29 mouse cellular contexts compared by ENCODE assay signal in the genomic region with DNA sequence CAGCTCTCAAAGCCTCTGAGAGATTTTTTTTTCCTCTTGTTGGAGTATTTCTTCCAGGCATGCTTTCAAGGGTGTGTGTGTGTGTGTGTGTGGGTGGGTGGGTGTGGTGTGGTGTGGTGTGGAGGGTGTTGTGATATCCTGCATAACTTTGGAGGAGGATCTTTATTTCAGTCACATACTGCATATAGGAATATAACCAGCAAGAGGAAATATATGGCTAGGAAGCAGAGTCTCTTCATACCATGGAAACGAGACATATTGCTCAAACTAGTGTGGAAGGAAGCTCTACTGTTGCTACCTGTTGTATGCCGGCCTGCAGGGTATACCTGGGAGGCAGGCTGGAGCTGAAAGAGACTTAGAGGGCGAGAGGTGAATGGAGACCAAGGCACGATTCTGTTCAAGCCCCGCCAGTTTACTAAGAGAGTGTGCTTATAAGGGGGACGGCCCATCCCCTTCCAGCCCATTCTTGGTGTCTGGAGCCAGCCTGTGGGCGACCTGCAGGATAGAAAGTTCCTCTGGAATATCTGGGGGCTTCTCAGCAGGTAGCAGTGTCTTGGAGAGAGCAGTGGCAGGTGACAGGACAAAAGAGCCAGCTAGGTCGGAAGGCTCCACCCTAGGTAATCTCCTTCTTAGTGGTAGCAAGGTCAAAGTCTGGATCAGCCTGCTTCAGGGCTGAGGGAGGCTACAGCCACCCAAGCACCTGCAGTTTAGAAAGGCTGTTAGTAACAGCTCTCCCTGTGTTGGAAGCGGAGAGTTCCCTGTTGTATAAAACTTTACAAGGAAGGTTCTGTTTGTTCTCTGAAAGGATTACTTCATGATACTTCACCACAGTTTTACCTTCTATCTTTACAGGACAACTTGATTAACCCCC. TPM values are rescaled to one million over a fixed set of nuclear protein-coding genes. Genes with fewer than 3 reads are reported as not detected.
DNase-seq lines count a peak whose midpoint lies in the region; ATAC-seq and TF ChIP-seq lines count a peak whose summit lies in the region.
"Had no signal": no experiment of that assay in that cellular context is flagged by ENCODE, and none has a peak within 500 bp of the region (broad histone marks: within the 10 kb centered on the region; RNA-seq: fewer than 3 reads in every experiment).

No protein-coding gene starts in this region.

- no peak overlapping the region for H3K4me2 ChIP-seq in liver, embryonic 13.5 days
- no peak overlapping the region for H3K4me2 ChIP-seq in stomach, embryonic 15.5 days
- H3K4me2 ChIP-seq in midbrain, postnatal 0 days (ENCODE audit: low read depth, low read length, poor library complexity, severe bottlenecking), result no peak overlapping the region
- H3K4me2 ChIP-seq: embryonic facial prominence, embryonic 12.5 days; limb, embryonic 13.5 days; lung, embryonic 14.5 days; midbrain, embryonic 11.5 days; neural tube, embryonic 13.5 days had no signal

- H3K79me2 ChIP-seq in MEL (ENCODE audit: control insufficient read depth, insufficient read depth, low read length, poor library complexity), result no peaks in the 10 kb centered on the region

- H3K9ac ChIP-seq in MEL (ENCODE audit: control insufficient read depth, low read depth, low read length, poor library complexity, severe bottlenecking), result no peak overlapping the region
- H3K9ac ChIP-seq in liver, embryonic 13.5 days, result 0 out of 2 replicates have a peak overlapping the region, but pooled peaks have one; percentile 8
- H3K9ac ChIP-seq in stomach, embryonic 15.5 days, result no peak overlapping the region
- no peak overlapping the region for H3K9ac ChIP-seq in midbrain, postnatal 0 days (replicated peaks; ENCODE audit: low read length, poor library complexity, severe bottlenecking)
- H3K9ac ChIP-seq: embryonic facial prominence, embryonic 12.5 days; limb, embryonic 13.5 days; lung, embryonic 14.5 days; neural tube, embryonic 13.5 days had no signal

- DNase-seq in heart, adult 11 months, result peak; percentile 52
- DNase-seq in heart, adult 8-10 months (ENCODE audit: low spot score), result no peak
- peak; percentile 19 for DNase-seq in MEL (ENCODE audit: low read depth, low spot score)
- no peak for DNase-seq in liver, embryonic 13.5 days
- no peak for DNase-seq in midbrain, postnatal 0 days (ENCODE audit: low spot score)
- DNase-seq in ovary, postnatal 36 days (ENCODE audit: low spot score), result no peak
- DNase-seq in left cerebral cortex, adult 9 months (ENCODE audit: low spot score in 2 of 2), result no peak
- DNase-seq: adrenal gland, postnatal 14 days; cerebellum, adult 11-12 months; cerebellum, adult 9-11 months; embryo, embryonic 11 days; gastrocnemius, adult 2 months; heart, postnatal 14 days; kidney, adult 11 months; kidney, postnatal 14 days; lung, embryonic 14.5 days; right cerebral cortex, postnatal 25 days; spleen, adult 18-20 months; thymus, adult 18-20 months; thymus, postnatal 25 days had no signal

- TF ChIP-seq RAD21 in MEL (IDR thresholded peaks at IDR 0.05; ENCODE audit: low read depth, low read length), result no peak

- ATAC-seq in liver, embryonic 13.5 days (ENCODE audit: low read depth), result 0 out of 2 replicates have a peak, but pooled peaks have one; percentile 37
- no peak for ATAC-seq in stomach, embryonic 15.5 days (ENCODE audit: insufficient read depth, low FRiP score, low read depth)
- ATAC-seq in midbrain, postnatal 0 days (ENCODE audit: low FRiP score), result no peak
- ATAC-seq: forebrain, embryonic 14.5 days; hindbrain, embryonic 16.5 days had no signal

- peaks cover 13 to 23% of the 10 kb centered on the region in 2 experiments for H3K4me1 ChIP-seq in MEL (ENCODE audit: control insufficient read depth in 1 of 2, insufficient read depth in 2 of 2, low read length in 2 of 2)
- H3K4me1 ChIP-seq in liver, embryonic 13.5 days (replicated peaks), result peaks cover 48% of the 10 kb centered on the region
- no peaks in the 10 kb centered on the region for H3K4me1 ChIP-seq in stomach, embryonic 15.5 days
- H3K4me1 ChIP-seq in midbrain, postnatal 0 days (ENCODE audit: insufficient read depth, low read length), result peaks cover 5% of the 10 kb centered on the region; the same call in 1 of the 2 replicates

- H3K4me3 ChIP-seq in MEL (ENCODE audit: control insufficient read depth in 1 of 2, insufficient read depth in 1 of 2, low read depth in 2 of 2, low read length in 2 of 2), result no peak overlapping the region
- H3K4me3 ChIP-seq in liver, embryonic 13.5 days (replicated peaks), result no peak overlapping the region
- H3K4me3 ChIP-seq in stomach, embryonic 15.5 days (replicated peaks), result no peak overlapping the region
- H3K4me3 ChIP-seq in midbrain, postnatal 0 days (ENCODE audit: low read depth, low read length), result no peak overlapping the region
- H3K4me3 ChIP-seq: embryonic facial prominence, embryonic 12.5 days; gastrocnemius, adult 2 months; hindbrain, embryonic 10.5 days; left cerebral cortex, adult 2 months; limb, embryonic 13.5 days; neural tube, embryonic 13.5 days had no signal

- no peak for TF ChIP-seq EP300 in MEL (IDR thresholded peaks at IDR 0.05; ENCODE audit: low read depth in 1 of 2, low read length in 2 of 2)

- H3K36me3 ChIP-seq in MEL (ENCODE audit: control insufficient read depth in 1 of 2, insufficient read depth in 2 of 2, low read length in 2 of 2), result peaks cover 0 to 26% of the 10 kb centered on the region in 2 experiments; a peak in 2 of 4 replicates
- no peaks in the 10 kb centered on the region for H3K36me3 ChIP-seq in liver, embryonic 13.5 days
- no peaks in the 10 kb centered on the region for H3K36me3 ChIP-seq in stomach, embryonic 15.5 days
- H3K36me3 ChIP-seq in midbrain, postnatal 0 days (ENCODE audit: insufficient read depth, low read length), result no peaks in the 10 kb centered on the region
- H3K36me3 ChIP-seq: embryonic facial prominence, embryonic 12.5 days; hindbrain, embryonic 10.5 days; limb, embryonic 13.5 days; neural tube, embryonic 13.5 days had no signal

- no peaks in the 10 kb centered on the region for H3K27me3 ChIP-seq in MEL (ENCODE audit: control insufficient read depth in 1 of 2, insufficient read depth in 2 of 2, low read length in 2 of 2)
- no peaks in the 10 kb centered on the region for H3K27me3 ChIP-seq in liver, embryonic 13.5 days
- no peaks in the 10 kb centered on the region for H3K27me3 ChIP-seq in stomach, embryonic 15.5 days (replicated peaks)
- no peaks in the 10 kb centered on the region for H3K27me3 ChIP-seq in midbrain, postnatal 0 days (ENCODE audit: insufficient read depth, low read length)
- H3K27me3 ChIP-seq: embryonic facial prominence, embryonic 12.5 days; limb, embryonic 13.5 days; neural tube, embryonic 13.5 days had no signal

- WGBS in liver, embryonic 13.5 days (ENCODE audit: insufficient replicate concordance), result 66% methylated on average over 9 of the region's 9 CpGs
- 55% methylated on average over 9 of the region's 9 CpGs for WGBS in stomach, embryonic 15.5 days
- WGBS in midbrain, postnatal 0 days, result 59% methylated on average over 9 of the region's 9 CpGs

- no peak for TF ChIP-seq POLR2A in MEL (IDR thresholded peaks at IDR 0.05; ENCODE audit: control insufficient read depth in 1 of 2, insufficient read depth in 1 of 2, low read depth in 1 of 2, low read length in 2 of 2, poor library complexity in 1 of 2)

- no peak for TF ChIP-seq CTCF in MEL (IDR thresholded peaks at IDR 0.05 in 2 of 3, conservative IDR thresholded peaks at IDR 0.05 in 1 of 3; ENCODE audit: control insufficient read depth in 1 of 3, insufficient read depth in 1 of 3, low read depth in 2 of 3, low read length in 3 of 3, poor library complexity in 1 of 3, severe bottlenecking in 1 of 3)
- TF ChIP-seq CTCF in midbrain, postnatal 0 days (IDR thresholded peaks at IDR 0.05), result no peak

- H3K9me3 ChIP-seq in MEL (replicated peaks; ENCODE audit: insufficient read depth, low read length), result no peaks in the 10 kb centered on the region
- H3K9me3 ChIP-seq in liver, embryonic 13.5 days (replicated peaks), result no peaks in the 10 kb centered on the region
- H3K9me3 ChIP-seq in stomach, embryonic 15.5 days, result no peaks in the 10 kb centered on the region
- H3K9me3 ChIP-seq in midbrain, postnatal 0 days (ENCODE audit: low read length), result no peaks in the 10 kb centered on the region
- H3K9me3 ChIP-seq: embryonic facial prominence, embryonic 12.5 days; hindbrain, embryonic 10.5 days; limb, embryonic 13.5 days; neural tube, embryonic 13.5 days had no signal

- H3K27ac ChIP-seq in MEL (ENCODE audit: control insufficient read depth, low read depth, low read length), result no peak overlapping the region
- H3K27ac ChIP-seq in liver, embryonic 13.5 days, result peak overlapping the region; percentile 74
- peak overlapping the region; percentile 40; the same call in 1 of the 2 replicates for H3K27ac ChIP-seq in stomach, embryonic 15.5 days
- H3K27ac ChIP-seq in midbrain, postnatal 0 days (ENCODE audit: low read depth, low read length), result no peak overlapping the region
- H3K27ac ChIP-seq: embryonic facial prominence, embryonic 12.5 days; gastrocnemius, adult 2 months; hindbrain, embryonic 10.5 days; left cerebral cortex, adult 2 months; limb, embryonic 13.5 days; neural tube, embryonic 13.5 days had no signal

TF ChIP-seq in MEL, 35 proteins besides CTCF, POLR2A, EP300 and RAD21 (continues in another document):
- TF ChIP-seq JUND (IDR thresholded peaks at IDR 0.05; ENCODE audit: low read depth, low read length) (no peak), TCF12 (IDR thresholded peaks at IDR 0.05; ENCODE audit: low read depth, low read length) (no peak), RCOR1 (IDR thresholded peaks at IDR 0.05; ENCODE audit: low read depth, low read length) (no peak), ZC3H11A (IDR thresholded peaks at IDR 0.05; ENCODE audit: low read depth, low read length) (no peak)

RNA-seq across cellular contexts. Expression of gene Ap1ar, which starts 13.7 kb away (rescaled TPM):
- 10 to 100 TPM; 19.0 to 22.9 (median 20.3) TPM for total RNA-seq in heart, adult 8-10 months (2022)
- 52.4 and 65.0 TPM in 2 replicates for total RNA-seq in MEL (2012; rRNA removed)
- 100 to 1,000 TPM in 1 of 2 experiments, not detected in 1; 107 TPM for polyA plus RNA-seq in MEL (2012; ENCODE audit: insufficient read depth in 1 of 2, insufficient read length in 2 of 2, low read depth in 1 of 2, low replicate concordance in 2 of 2, missing spikeins in 1 of 2)
- polyA plus RNA-seq in liver, embryonic 13.5 days (2015; fragmentation: Nextera tagmentation; extraction: Ambion mirVana), result 19.7 and 25.7 TPM in 2 replicates
- polyA plus RNA-seq in stomach, embryonic 15.5 days (2015; fragmentation: Nextera tagmentation; extraction: Ambion mirVana), result 66.9 and 70.0 TPM in 2 replicates
- 111 and 119 TPM in 2 replicates for total RNA-seq in midbrain, postnatal 0 days (2014; rRNA removed)
- polyA plus RNA-seq in midbrain, postnatal 0 days (2015; fragmentation: Nextera tagmentation; extraction: Ambion mirVana), result 71.2 and 78.6 TPM in 2 replicates

RNA-seq across cellular contexts. Expression of gene Fam241a, which starts 45.1 kb away (rescaled TPM):
- 1 to 10 TPM; 3.1 to 4.4 (median 3.9) TPM for total RNA-seq in heart, adult 8-10 months (2022)
- 22.2 and 30.2 TPM in 2 replicates for total RNA-seq in MEL (2012; rRNA removed)
- 10 to 100 TPM in 1 of 2 experiments, not detected in 1; 32.0 TPM for polyA plus RNA-seq in MEL (2012; ENCODE audit: insufficient read depth in 1 of 2, insufficient read length in 2 of 2, low read depth in 1 of 2, low replicate concordance in 2 of 2, missing spikeins in 1 of 2)
- 47.3 and 55.5 TPM in 2 replicates for polyA plus RNA-seq in liver, embryonic 13.5 days (2015; fragmentation: Nextera tagmentation; extraction: Ambion mirVana)
- polyA plus RNA-seq in stomach, embryonic 15.5 days (2015; fragmentation: Nextera tagmentation; extraction: Ambion mirVana), result 21.0 and 27.9 TPM in 2 replicates
- total RNA-seq in midbrain, postnatal 0 days (2014; rRNA removed), result 4.7 and 8.7 TPM in 2 replicates
- 6.6 and 7.9 TPM in 2 replicates for polyA plus RNA-seq in midbrain, postnatal 0 days (2015; fragmentation: Nextera tagmentation; extraction: Ambion mirVana)

Comparison
In these comparisons a context has a peak if more than half of its experiments do, and no peak if none do; other contexts are left out.
1. DNase-seq: peak in heart, adult 11 months (single experiment) and MEL (single experiment); none in heart, adult 8-10 months (single experiment), liver, embryonic 13.5 days (single experiment), midbrain, postnatal 0 days (single experiment), ovary, postnatal 36 days (single experiment) and left cerebral cortex, adult 9 months (0 of 2).
2. H3K27ac ChIP-seq: peak in liver, embryonic 13.5 days (single experiment) and stomach, embryonic 15.5 days (single experiment); none in MEL (single experiment) and midbrain, postnatal 0 days (single experiment).